Mouse (Mus musculus) spleen, adult 2 months (tissue): ENCODE results near the gene Adam23. TPM values are rescaled to one million over a fixed set of nuclear protein-coding genes. Genes with fewer than 3 reads are reported as not detected.
"Not testable (repeated sequence)": the region's sequence is repeated elsewhere in the genome, so short reads cannot be mapped to it uniquely, and the experiment has no call there.

Experiments used
- DNase-seq, 2 experiments: peaks; one replicate each; pipeline versions ENCODE4 v3.0.0 to v3.0.0-alpha.2; 2012 to 2021; ENCODE audit warnings: low spot score in 2 of 2, low read depth in 1 of 2
- H3K27ac ChIP-seq: fragments of 200-500 bp; 2 replicates; pipeline ENCODE4 v1.5.1; 2012; ENCODE audit warnings: low read length, inconsistent platforms; ENCODE audit not compliant: insufficient read depth
- H3K27me3 ChIP-seq: fragments of 200-500 bp; 2 replicates; pipeline ENCODE4 v1.6.1; 2012; ENCODE audit warnings: mild to moderate bottlenecking, moderate library complexity, low read length, inconsistent platforms; ENCODE audit not compliant: control insufficient read depth, insufficient read depth
- H3K36me3 ChIP-seq: fragments of 200-500 bp; 2 replicates; pipeline ENCODE4 v1.6.1; 2012; ENCODE audit warnings: mild to moderate bottlenecking, low read length, inconsistent platforms; ENCODE audit not compliant: control insufficient read depth, insufficient read depth
- H3K4me1 ChIP-seq: fragments of 200-500 bp; 2 replicates; pipeline ENCODE4 v1.6.1; 2011; ENCODE audit warnings: inconsistent platforms; ENCODE audit not compliant: control insufficient read depth, insufficient read depth, insufficient read length
- H3K4me3 ChIP-seq: fragments of 200-500 bp; 2 replicates; pipeline ENCODE4 v1.5.1; 2011; ENCODE audit warnings: mild to moderate bottlenecking, inconsistent platforms; ENCODE audit not compliant: insufficient read depth, insufficient read length; ENCODE audit errors: extremely low read depth
- CTCF ChIP-seq: fragments of 200-500 bp; IDR thresholded peaks from 2 replicates; pipeline ENCODE4 v1.5.1; 2011; ENCODE audit warnings: mild to moderate bottlenecking, inconsistent platforms; ENCODE audit not compliant: insufficient read depth, insufficient read length, insufficient replicate concordance; ENCODE audit errors: extremely low read depth
- POLR2A ChIP-seq: fragments of 200-500 bp; IDR thresholded peaks from 2 replicates; pipeline ENCODE4 v1.6.1; 2011; ENCODE audit warnings: low read depth, low read length, inconsistent platforms
- WGBS: fragments of 180-500 bp; shearing (Covaris S2); methylation state at CpG from one replicate; pipeline ENCODE4 v1.1.7; 2018; 5-methylcytosine and 5-hydroxymethylcytosine counted together
- polyA plus RNA-seq: library from polyadenylated mRNA; depleted of rRNA; stranded (reverse); fragments of >200 nt; gene quantifications from 2 replicates; pipeline ENCODE4 v1.2.3, GENCODE M21; 2012; rRNA removed

The Adam23 gene
- polyA plus RNA-seq, 1 experiment: 11.8 TPM

DNA sequence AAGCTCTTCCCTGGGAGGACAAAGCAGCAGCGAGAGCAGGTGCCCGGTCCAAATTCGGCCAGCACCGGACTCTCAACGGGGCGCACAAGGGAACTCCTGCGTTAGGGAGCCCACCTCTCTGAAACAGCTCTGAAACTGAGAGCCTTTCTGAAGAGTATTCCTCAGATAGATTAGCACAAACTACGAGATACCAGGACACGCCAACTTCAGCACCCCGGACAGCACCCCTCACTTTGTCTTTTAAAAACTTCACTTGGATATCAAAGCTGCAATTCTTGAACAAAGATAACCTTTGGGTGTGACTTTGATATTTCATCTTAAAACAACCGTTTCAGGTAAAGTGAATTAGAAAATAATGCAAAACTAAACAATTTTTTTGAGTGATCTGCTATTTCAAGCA is 168.9 kb downstream of the Adam23 start:
- no peaks in the 10 kb centered on the region for H3K4me1 ChIP-seq
- 3% methylated on average over 11 of the region's 11 CpGs for WGBS
- no peak for DNase-seq
- no peak overlapping the region for H3K4me3 ChIP-seq
- H3K27ac ChIP-seq: no peak overlapping the region
- TF ChIP-seq CTCF (no peak), POLR2A (no peak)
- H3K36me3 ChIP-seq: no peaks in the 10 kb centered on the region
- no peaks in the 10 kb centered on the region for H3K27me3 ChIP-seq

DNA sequence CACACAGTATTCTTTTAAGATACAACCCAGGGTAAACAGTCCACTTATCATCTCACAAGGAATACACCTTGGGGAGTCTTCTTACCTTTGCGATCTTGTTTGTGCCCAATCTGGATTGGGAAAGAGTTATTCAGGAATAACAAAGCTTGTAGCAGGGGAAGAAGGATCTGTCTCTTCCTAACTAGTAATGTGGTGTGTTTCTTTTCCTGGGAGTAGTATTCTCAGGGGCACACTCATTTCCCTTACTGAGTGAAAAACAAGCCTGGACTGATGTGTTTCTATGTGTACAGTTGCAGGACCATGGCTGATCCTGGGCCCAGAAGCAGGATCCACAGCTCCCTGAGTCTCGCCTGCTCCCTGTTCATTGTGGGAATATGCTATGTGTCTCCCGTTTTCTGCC is 170.0 kb downstream of the Adam23 start, which contains the start of gene Gm39653:
Gene Gm39653, plus strand, starts transcription at position 301 of the 400 bp plus-strand sequence.
- WGBS: 71% methylated on average over 3 of the region's 3 CpGs
- H3K27me3 ChIP-seq: no peaks in the 10 kb centered on the region

GRCm38 (mm10) chr1:63628211-63628610 is 182.5 kb downstream of the Adam23 start:
- no peak for TF ChIP-seq POLR2A
- TF ChIP-seq CTCF: no peak
- no peaks in the 10 kb centered on the region for H3K4me1 ChIP-seq
- no peak for DNase-seq
- 64% methylated on average over 2 of the region's 2 CpGs for WGBS
- H3K4me3 ChIP-seq: no peak overlapping the region
- H3K27me3 ChIP-seq: no peaks in the 10 kb centered on the region
- no peak overlapping the region for H3K27ac ChIP-seq
- no peaks in the 10 kb centered on the region for H3K36me3 ChIP-seq

More for the DNA sequence above, 170.0 kb downstream of the Adam23 start, which contains the start of gene Gm39653:
- no peak within 1 kb of the TSS for H3K4me3 ChIP-seq
- H3K27ac ChIP-seq: no peak within 1 kb of the TSS
- DNase-seq: no peak
- no peaks in the 10 kb centered on the region for H3K36me3 ChIP-seq
- TF ChIP-seq POLR2A (no peak), CTCF (no peak)
- H3K4me1 ChIP-seq: no peaks in the 10 kb centered on the region

- H3K27me3 ChIP-seq, DNase-seq, H3K36me3 ChIP-seq, H3K4me1 ChIP-seq, H3K27ac ChIP-seq, H3K4me3 ChIP-seq: not testable (repeated sequence)
Observed at GRCm38 (mm10) chr1:63630390-63630789, 184.7 kb downstream of the Adam23 start.

GRCm38 (mm10) chr1:63639921-63640320 is 194.2 kb downstream of the Adam23 start:
- 64% methylated on average over 6 of the region's 6 CpGs for WGBS
- H3K4me1 ChIP-seq: no peaks in the 10 kb centered on the region
- H3K27me3 ChIP-seq: no peaks in the 10 kb centered on the region
- TF ChIP-seq POLR2A: no peak
- TF ChIP-seq CTCF: no peak
- no peak for DNase-seq
- H3K27ac ChIP-seq: no peak overlapping the region
- H3K4me3 ChIP-seq: no peak overlapping the region
- no peaks in the 10 kb centered on the region for H3K36me3 ChIP-seq

Other genes with a start within 250 kb of the Adam23 start
- 0.06 TPM in 1 of 2 replicates, not detected in the other for gene Gpr1, start 231.3 kb upstream of the Adam23 start, polyA plus RNA-seq
- under 0.01 TPM in 1 of 2 replicates, not detected in the other for gene Zdbf2, start 172.6 kb upstream of the Adam23 start, polyA plus RNA-seq
- not detected in 2 replicates for gene Gm39653, start 170.1 kb downstream of the Adam23 start, polyA plus RNA-seq
- not detected in 2 replicates for gene Dytn, start 241.0 kb downstream of the Adam23 start, polyA plus RNA-seq